Mouse (Mus musculus): ENCODE measurements around the gene Hyal1. TPM values are rescaled to one million over a fixed set of nuclear protein-coding genes. Genes with fewer than 3 reads are reported as not detected.

Hyal1 gene
- polyA plus RNA-seq, 1 experiment from 2014 or later = 10.1 TPM

DNA sequence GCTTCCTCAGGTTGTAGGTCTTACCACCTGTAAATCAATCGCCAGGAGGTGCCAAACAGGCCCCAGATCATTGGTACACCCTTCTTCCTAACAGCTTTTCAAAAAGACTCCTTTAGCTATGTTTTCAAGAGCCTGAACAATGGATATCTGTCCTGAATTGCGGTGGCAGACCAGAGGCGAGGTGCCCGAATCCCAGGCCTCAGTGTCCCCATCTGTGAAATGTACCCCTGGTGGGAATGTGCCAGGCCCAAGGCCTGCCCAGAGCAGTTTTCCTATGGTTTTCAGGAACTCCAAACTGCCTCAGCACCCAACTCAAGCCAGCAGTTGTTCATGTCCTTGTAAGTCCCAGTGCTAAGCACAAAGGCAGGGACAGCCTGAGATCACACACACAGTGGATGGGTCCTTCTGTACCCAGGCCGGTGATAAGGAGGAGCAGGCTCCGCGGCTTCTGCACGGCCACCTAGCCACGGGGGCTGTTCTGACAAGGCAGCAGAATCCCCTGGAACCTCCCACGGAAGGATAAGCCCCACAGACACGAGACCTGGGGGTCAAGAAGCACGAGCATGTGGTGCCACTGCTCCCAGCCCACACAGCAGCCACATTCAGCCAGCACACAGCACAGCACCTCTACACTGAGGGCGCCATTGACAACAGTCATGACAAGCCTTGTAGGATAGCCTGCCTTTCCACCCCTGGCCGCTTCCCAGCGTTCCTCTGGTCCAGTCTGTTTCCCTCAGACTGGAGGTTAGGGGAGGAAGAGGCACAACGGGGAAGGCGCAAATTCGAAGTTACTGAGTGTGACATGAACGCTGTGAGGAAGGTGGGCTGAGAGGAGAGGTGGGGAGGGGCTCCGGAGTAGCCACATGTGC, 50.9 kb downstream of the Hyal1 start:
- peaks cover 69% of the 10 kb centered on the region for H3K4me1 ChIP-seq (replicated peaks; ENCODE audit: control insufficient read depth, insufficient read depth, low read length)
- no peak overlapping the region for H3K4me3 ChIP-seq (ENCODE audit: low read length)
- H3K36me3 ChIP-seq (ENCODE audit: control insufficient read depth, insufficient read depth, low read length) = peaks cover 7% of the 10 kb centered on the region; the same call in 1 of the 2 replicates
- H3K9ac ChIP-seq (ENCODE audit: low read length) = peak overlapping the region; percentile 65
- ATAC-seq (ENCODE audit: low read depth) = no peak
- peak overlapping the region; percentile 90 for H3K27ac ChIP-seq (ENCODE audit: low read length)
- H3K4me2 ChIP-seq (ENCODE audit: low read depth, low read length) = peak overlapping the region; percentile 43
- no peaks in the 10 kb centered on the region for H3K9me3 ChIP-seq (ENCODE audit: control insufficient read depth, low read length)
- no peaks in the 10 kb centered on the region for H3K27me3 ChIP-seq (ENCODE audit: control insufficient read depth, insufficient read depth, low read depth, low read length)
- 33% methylated on average over 20 of the region's 20 CpGs for WGBS

DNA sequence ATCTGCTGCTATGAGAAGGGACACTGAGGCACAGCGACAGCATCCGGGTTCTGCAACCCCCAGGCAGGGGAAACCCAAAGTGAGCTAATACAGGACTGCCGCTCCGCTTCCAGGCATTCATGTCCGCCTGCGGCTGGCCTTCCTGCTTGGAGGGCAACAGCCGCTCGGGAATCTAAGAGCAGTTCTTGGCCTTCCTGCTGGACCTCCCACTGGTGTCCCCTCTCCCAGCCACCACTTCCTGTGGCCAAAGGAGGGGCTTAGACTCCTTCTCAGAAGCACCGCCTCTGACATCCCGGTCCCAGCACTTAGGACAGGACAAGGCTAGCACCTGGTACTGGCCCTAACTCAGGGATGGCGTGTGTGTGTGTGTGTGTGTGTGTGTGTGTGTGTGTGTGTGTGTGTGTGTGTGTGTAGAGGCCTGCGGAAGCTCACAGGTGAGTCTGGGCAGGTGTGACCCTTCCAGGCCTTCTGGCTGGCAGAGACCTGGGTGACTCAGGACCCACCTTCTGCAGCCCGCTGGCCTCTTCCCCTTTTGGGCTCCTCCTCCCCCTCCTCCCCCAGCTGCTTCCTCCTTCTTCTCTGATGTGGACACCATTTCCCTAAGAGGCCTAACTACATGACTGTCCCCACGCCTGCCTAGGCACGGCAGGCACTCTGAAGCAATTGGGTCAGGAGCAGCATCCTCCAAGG, 52.1 kb downstream of the Hyal1 start:
- no peaks in the 10 kb centered on the region for H3K27me3 ChIP-seq (ENCODE audit: control insufficient read depth, insufficient read depth, low read depth, low read length)
- peak overlapping the region; percentile 1; the same call in 1 of the 2 replicates for H3K4me3 ChIP-seq (ENCODE audit: low read length)
- peaks cover 6% of the 10 kb centered on the region; the same call in 1 of the 2 replicates for H3K36me3 ChIP-seq (ENCODE audit: control insufficient read depth, insufficient read depth, low read length)
- H3K4me2 ChIP-seq (ENCODE audit: low read depth, low read length) = peak overlapping the region; percentile 43
- peaks cover 73% of the 10 kb centered on the region for H3K4me1 ChIP-seq (replicated peaks; ENCODE audit: control insufficient read depth, insufficient read depth, low read length)
- ATAC-seq (ENCODE audit: low read depth) = peak; percentile 29; the same call in 1 of the 2 replicates
- H3K9ac ChIP-seq (ENCODE audit: low read length) = peak overlapping the region; percentile 65
- WGBS = 27% methylated on average over 14 of the region's 15 CpGs
- no peaks in the 10 kb centered on the region for H3K9me3 ChIP-seq (ENCODE audit: control insufficient read depth, low read length)
- peak overlapping the region; percentile 90 for H3K27ac ChIP-seq (ENCODE audit: low read length)

GRCm38 (mm10) chr9:107629411-107629730, 52.6 kb downstream of the Hyal1 start:
- Histone ChIP-seq H3K36me3 (ENCODE audit: control insufficient read depth, insufficient read depth, low read length) (peaks cover 6% of the 10 kb centered on the region; the same call in 1 of the 2 replicates), H3K9me3 (ENCODE audit: control insufficient read depth, low read length) (no peaks in the 10 kb centered on the region), H3K4me3 (ENCODE audit: low read length) (no peak overlapping the region), H3K27ac (ENCODE audit: low read length) (peak overlapping the region; percentile 90), H3K27me3 (ENCODE audit: control insufficient read depth, insufficient read depth, low read depth, low read length) (no peaks in the 10 kb centered on the region), H3K4me2 (ENCODE audit: low read depth, low read length) (peak overlapping the region; percentile 43), H3K4me1 (replicated peaks; ENCODE audit: control insufficient read depth, insufficient read depth, low read length) (peaks cover 69% of the 10 kb centered on the region), H3K9ac (ENCODE audit: low read length) (peak overlapping the region; percentile 52; the same call in 1 of the 2 replicates)
- 33% methylated on average over 4 of the region's 4 CpGs for WGBS
- ATAC-seq (ENCODE audit: low read depth) = no peak

DNA sequence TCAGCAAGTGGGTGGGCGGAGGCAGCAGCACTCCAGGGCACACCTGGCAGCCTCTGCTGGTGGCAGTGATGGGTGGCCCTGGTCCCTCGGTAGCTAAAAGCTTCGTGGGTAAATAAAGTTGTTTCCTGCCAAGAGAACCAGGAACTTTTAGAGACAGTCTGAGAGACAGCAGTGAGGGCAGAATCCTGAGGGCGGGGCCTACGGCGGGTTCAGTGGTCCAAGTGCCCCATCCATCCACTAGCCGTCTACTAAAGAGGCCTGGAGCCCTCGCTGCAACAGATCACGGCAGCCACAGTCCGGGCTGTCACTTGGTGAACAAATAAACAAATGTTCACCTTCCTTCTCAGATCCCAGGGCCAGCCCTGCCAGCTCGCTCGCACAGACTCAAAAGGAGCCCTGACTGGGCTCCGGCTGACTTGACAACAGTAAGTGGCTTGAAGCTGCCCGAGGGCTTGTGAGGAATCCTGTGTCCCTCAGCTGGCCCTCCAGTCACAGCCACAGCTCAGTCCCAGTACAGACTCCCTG, 53.2 kb downstream of the Hyal1 start:
- Histone ChIP-seq H3K9me3 (ENCODE audit: control insufficient read depth, low read length) (no peaks in the 10 kb centered on the region), H3K4me3 (ENCODE audit: low read length) (peak overlapping the region; percentile 16), H3K4me1 (replicated peaks; ENCODE audit: control insufficient read depth, insufficient read depth, low read length) (peaks cover 67% of the 10 kb centered on the region), H3K9ac (ENCODE audit: low read length) (peak overlapping the region; percentile 59), H3K27ac (ENCODE audit: low read length) (peak overlapping the region; percentile 90), H3K27me3 (ENCODE audit: control insufficient read depth, insufficient read depth, low read depth, low read length) (no peaks in the 10 kb centered on the region), H3K36me3 (ENCODE audit: control insufficient read depth, insufficient read depth, low read length) (peaks cover 6% of the 10 kb centered on the region; the same call in 1 of the 2 replicates), H3K4me2 (ENCODE audit: low read depth, low read length) (peak overlapping the region; percentile 43)
- no peak for ATAC-seq (ENCODE audit: low read depth)
- WGBS = 22% methylated on average over 14 of the region's 14 CpGs

DNA sequence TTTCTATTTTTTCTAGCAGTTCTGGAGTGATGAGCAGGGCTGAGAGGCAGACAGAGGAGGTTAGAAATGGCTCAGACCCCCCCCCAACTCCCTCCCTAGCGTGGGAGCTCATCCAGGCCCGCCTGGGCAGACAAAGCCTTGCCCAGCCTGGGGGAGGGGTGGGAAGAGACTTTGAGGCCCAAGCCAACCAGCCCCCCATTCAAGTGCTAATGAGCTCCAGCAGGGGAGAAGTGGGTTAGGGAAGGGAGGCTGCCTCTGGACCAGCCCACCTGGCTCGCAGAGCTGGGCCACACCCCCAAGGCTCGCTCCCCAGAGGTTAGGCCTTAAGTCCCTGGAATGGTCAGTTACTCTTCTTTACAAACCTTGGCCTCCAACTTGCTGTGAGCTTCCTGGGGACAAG, 53.8 kb downstream of the Hyal1 start:
- H3K27me3 ChIP-seq (ENCODE audit: control insufficient read depth, insufficient read depth, low read depth, low read length) = no peaks in the 10 kb centered on the region
- H3K4me1 ChIP-seq (replicated peaks; ENCODE audit: control insufficient read depth, insufficient read depth, low read length) = peaks cover 69% of the 10 kb centered on the region
- peak overlapping the region; percentile 59 for H3K9ac ChIP-seq (ENCODE audit: low read length)

More for the DNA sequence above, 53.8 kb downstream of the Hyal1 start:
- ATAC-seq (ENCODE audit: low read depth) = no peak
- Histone ChIP-seq H3K9me3 (ENCODE audit: control insufficient read depth, low read length) (no peaks in the 10 kb centered on the region), H3K36me3 (ENCODE audit: control insufficient read depth, insufficient read depth, low read length) (0 out of 2 replicates have a peak, but pooled peaks cover 4% of the 10 kb centered on the region), H3K4me2 (ENCODE audit: low read depth, low read length) (peak overlapping the region; percentile 43), H3K4me3 (ENCODE audit: low read length) (peak overlapping the region; percentile 13; the same call in 1 of the 2 replicates), H3K27ac (ENCODE audit: low read length) (peak overlapping the region; percentile 90)
- WGBS = 18% methylated on average over 4 of the region's 4 CpGs

Other genes with a start within 250 kb of the Hyal1 start
- gene Hemk1, start 238.6 kb upstream of the Hyal1 start, polyA plus RNA-seq (2015; fragmentation: Nextera tagmentation; extraction: Ambion mirVana) = 11.5 and 12.4 TPM in 2 replicates
- 0.83 and 0.85 TPM in 2 replicates for gene 6430571L13Rik, start 236.3 kb upstream of the Hyal1 start, polyA plus RNA-seq (2015; fragmentation: Nextera tagmentation; extraction: Ambion mirVana)
- gene Cacna2d2, start 177.3 kb upstream of the Hyal1 start, polyA plus RNA-seq (2015; fragmentation: Nextera tagmentation; extraction: Ambion mirVana) = 0.38 and 0.60 TPM in 2 replicates
- 39.0 and 39.4 TPM in 2 replicates for gene Tmem115, start 43.0 kb upstream of the Hyal1 start, polyA plus RNA-seq (2015; fragmentation: Nextera tagmentation; extraction: Ambion mirVana)
- 27.6 and 32.9 TPM in 2 replicates for gene Cyb561d2, start 34.7 kb upstream of the Hyal1 start, polyA plus RNA-seq (2015; fragmentation: Nextera tagmentation; extraction: Ambion mirVana)
- 41.9 and 43.7 TPM in 2 replicates for gene Nprl2, start 34.7 kb upstream of the Hyal1 start, polyA plus RNA-seq (2015; fragmentation: Nextera tagmentation; extraction: Ambion mirVana)
- gene Zmynd10, start 29.6 kb upstream of the Hyal1 start, polyA plus RNA-seq (2015; fragmentation: Nextera tagmentation; extraction: Ambion mirVana) = 16.7 and 19.7 TPM in 2 replicates
- gene Rassf1, start 25.4 kb upstream of the Hyal1 start, polyA plus RNA-seq (2015; fragmentation: Nextera tagmentation; extraction: Ambion mirVana) = 55.4 and 58.5 TPM in 2 replicates
- gene Tusc2, start 13.7 kb upstream of the Hyal1 start, polyA plus RNA-seq (2015; fragmentation: Nextera tagmentation; extraction: Ambion mirVana) = 35.6 and 41.6 TPM in 2 replicates
- 101 and 102 TPM in 2 replicates for gene Hyal2, start 9.0 kb upstream of the Hyal1 start, polyA plus RNA-seq (2015; fragmentation: Nextera tagmentation; extraction: Ambion mirVana)
- 22.3 and 23.0 TPM in 2 replicates for gene Naa80, start 2.0 kb downstream of the Hyal1 start, polyA plus RNA-seq (2015; fragmentation: Nextera tagmentation; extraction: Ambion mirVana)
- gene Hyal3, start 3.9 kb downstream of the Hyal1 start, polyA plus RNA-seq (2015; fragmentation: Nextera tagmentation; extraction: Ambion mirVana) = 0.97 and 1.6 TPM in 2 replicates
- 44.1 and 51.9 TPM in 2 replicates for gene Ifrd2, start 10.7 kb downstream of the Hyal1 start, polyA plus RNA-seq (2015; fragmentation: Nextera tagmentation; extraction: Ambion mirVana)
- 11.8 and 12.5 TPM in 2 replicates for gene Sema3b, start 32.3 kb downstream of the Hyal1 start, polyA plus RNA-seq (2015; fragmentation: Nextera tagmentation; extraction: Ambion mirVana)
- gene Gnai2, start 58.4 kb downstream of the Hyal1 start, polyA plus RNA-seq (2015; fragmentation: Nextera tagmentation; extraction: Ambion mirVana) = 457 and 458 TPM in 2 replicates
- gene Slc38a3, start 92.6 kb downstream of the Hyal1 start, polyA plus RNA-seq (2015; fragmentation: Nextera tagmentation; extraction: Ambion mirVana) = 4.5 and 5.4 TPM in 2 replicates
- gene Gnat1, start 102.8 kb downstream of the Hyal1 start, polyA plus RNA-seq (2015; fragmentation: Nextera tagmentation; extraction: Ambion mirVana) = 0.65 and 1.2 TPM in 2 replicates
- gene Sema3f, start 133.5 kb downstream of the Hyal1 start, polyA plus RNA-seq (2015; fragmentation: Nextera tagmentation; extraction: Ambion mirVana) = 10.4 and 11.8 TPM in 2 replicates
- 212 and 220 TPM in 2 replicates for gene Rbm5, start 194.1 kb downstream of the Hyal1 start, polyA plus RNA-seq (2015; fragmentation: Nextera tagmentation; extraction: Ambion mirVana)

Measured in lung, embryonic 16.5 days (tissue).